Mouse (Mus musculus) left cerebral cortex, adult 18-20 months (tissue): ENCODE measurements at regions not wholly inside any gene's neighbourhood (a gene's known extent, or its start where the extent isn't known, plus 50 kb on each side); places are given as distances from the start of the nearest gene placed in this dataset.

Experiments
- DNase-seq, 2 experiments: peaks; one replicate each; pipeline ENCODE4 v3.0.0; 2021 to 2022; ENCODE audit warnings: low spot score in 2 of 2, mixed read lengths in 1 of 2

- DNase-seq, result no peak
Observed at GRCm38 (mm10) chr16:93417831-93418230, 186.0 kb downstream of the Setd4 start.

- no peak for DNase-seq
Observed at GRCm38 (mm10) chr16:93392024-93392675, 211.7 kb downstream of the Setd4 start.

GRCm38 (mm10) chr16:93387578-93388116 is 216.2 kb downstream of the Setd4 start:
- no peak for DNase-seq

GRCm38 (mm10) chr16:93384039-93384537 is 219.8 kb downstream of the Setd4 start:
- DNase-seq, result peak; percentile 33 to 35

- DNase-seq, result no peak
Observed at GRCm38 (mm10) chr16:93382945-93383344, 220.9 kb downstream of the Setd4 start.

GRCm38 (mm10) chr16:93380717-93381671 is 222.9 kb downstream of the Setd4 start:
- DNase-seq, result no peak

- DNase-seq, result no peak
Observed at GRCm38 (mm10) chr16:93380117-93380516, 223.7 kb downstream of the Setd4 start.

- no peak for DNase-seq
Observed at GRCm38 (mm10) chr16:93379611-93380010, 224.3 kb downstream of the Setd4 start.

GRCm38 (mm10) chr16:93374669-93375068 is 229.2 kb downstream of the Setd4 start:
- peak; percentile 23 for DNase-seq

- peak in 1 of 2 experiments; percentile 22 for DNase-seq
Observed at GRCm38 (mm10) chr16:93369766-93370146, 234.1 kb downstream of the Setd4 start.

- peak; percentile 40 to 45 for DNase-seq
Observed at GRCm38 (mm10) chr16:93368824-93369765, 234.8 kb downstream of the Setd4 start.

GRCm38 (mm10) chr16:93367995-93368394 is 235.9 kb downstream of the Setd4 start:
- no peak for DNase-seq

- DNase-seq, result no peak
Observed at GRCm38 (mm10) chr16:93367246-93367805, 236.5 kb downstream of the Setd4 start.

- DNase-seq, result no peak
Observed at GRCm38 (mm10) chr16:93366383-93366941, 237.4 kb downstream of the Setd4 start.

GRCm38 (mm10) chr16:93365236-93365951 is 238.5 kb downstream of the Setd4 start:
- no peak for DNase-seq

- DNase-seq, result no peak
Observed at GRCm38 (mm10) chr16:93359772-93360171, 244.1 kb downstream of the Setd4 start.

GRCm38 (mm10) chr16:93358613-93359012 is 245.2 kb downstream of the Setd4 start:
- no peak for DNase-seq

- DNase-seq, result no peak
Observed at GRCm38 (mm10) chr16:93358166-93358565, 245.7 kb downstream of the Setd4 start.

- DNase-seq, result no peak
Observed at GRCm38 (mm10) chr16:93355204-93355899, 248.5 kb downstream of the Setd4 start.
